Mouse (Mus musculus) mouse trophoblast stem cell (cell line): ENCODE measurements around the gene Ckap2.

Experiments
- in situ Hi-C, 2 experiments: fragments of 300-500 bp; cut with MseI, MboI; formaldehyde crosslinking; loops; 2 replicates in 1 of 2; 3 replicates in 1 of 2; pipeline ENCODE4 v1.15.1; 2025

Gene Ckap2

GRCm38 (mm10) chr8:22185431-22186397, at the start of gene Ckap2:
Gene Ckap2, minus strand, starts transcription at chr8:22185819.
- in situ Hi-C loops: no loop called here

- in situ Hi-C loops: no loop called here
Observed at GRCm38 (mm10) chr8:22228621-22229020, 43.0 kb upstream of the Ckap2 start.

- in situ Hi-C loops: no loop called here
Observed at GRCm38 (mm10) chr8:22227061-22227877, 41.6 kb upstream of the Ckap2 start, which contains the start of gene Thsd1. Gene Thsd1, plus strand, starts transcription at chr8:22227313.

GRCm38 (mm10) chr8:22226361-22226760, 40.7 kb upstream of the Ckap2 start:
- in situ Hi-C loops: no loop called here

- in situ Hi-C loops: no loop called here
Observed at GRCm38 (mm10) chr8:22214826-22215225, 29.2 kb upstream of the Ckap2 start.

GRCm38 (mm10) chr8:22209012-22209411, 23.4 kb upstream of the Ckap2 start:
- in situ Hi-C loops: no loop called here

GRCm38 (mm10) chr8:22207535-22207934, 21.9 kb upstream of the Ckap2 start:
- in situ Hi-C loops: no loop called here

GRCm38 (mm10) chr8:22199481-22199880, 13.9 kb upstream of the Ckap2 start:
- in situ Hi-C loops: no loop called here

GRCm38 (mm10) chr8:22197914-22198313, 12.3 kb upstream of the Ckap2 start:
- in situ Hi-C loops: no loop called here

- in situ Hi-C loops: no loop called here
Observed at GRCm38 (mm10) chr8:22193432-22194010, 7.9 kb upstream of the Ckap2 start.

GRCm38 (mm10) chr8:22192660-22193431, 7.2 kb upstream of the Ckap2 start, which contains the start of gene Vps36:
Gene Vps36, plus strand, starts transcription at chr8:22192809.
- in situ Hi-C loops: no loop called here

GRCm38 (mm10) chr8:22184884-22185283, 735 bp downstream of the Ckap2 start:
- in situ Hi-C loops: no loop called here

GRCm38 (mm10) chr8:22175966-22176365, 9.7 kb downstream of the Ckap2 start:
- in situ Hi-C loops: no loop called here

- in situ Hi-C loops: no loop called here
Observed at GRCm38 (mm10) chr8:22169167-22169566, 16.5 kb downstream of the Ckap2 start.

- in situ Hi-C loops: no loop called here
Observed at GRCm38 (mm10) chr8:22166080-22166603, 19.5 kb downstream of the Ckap2 start, which contains the start of gene Nek3. Gene Nek3, minus strand, starts transcription at chr8:22166435.

GRCm38 (mm10) chr8:22165251-22166079, 20.2 kb downstream of the Ckap2 start:
- in situ Hi-C loops: no loop called here

GRCm38 (mm10) chr8:22164431-22164830, 21.2 kb downstream of the Ckap2 start:
- in situ Hi-C loops: no loop called here

GRCm38 (mm10) chr8:22162206-22162605, 23.4 kb downstream of the Ckap2 start:
- in situ Hi-C loops: no loop called here

GRCm38 (mm10) chr8:22150345-22150663, 35.3 kb downstream of the Ckap2 start:
- in situ Hi-C loops: no loop called here
